Mouse (Mus musculus): ENCODE measurements around the gene Fbxl8. TPM values are rescaled to one million over a fixed set of nuclear protein-coding genes. Genes with fewer than 3 reads are reported as not detected.

Fbxl8 gene
- total and polyA plus RNA-seq, 2 experiments from 2014 or later: 0.85 to 1.4 TPM

DNA sequence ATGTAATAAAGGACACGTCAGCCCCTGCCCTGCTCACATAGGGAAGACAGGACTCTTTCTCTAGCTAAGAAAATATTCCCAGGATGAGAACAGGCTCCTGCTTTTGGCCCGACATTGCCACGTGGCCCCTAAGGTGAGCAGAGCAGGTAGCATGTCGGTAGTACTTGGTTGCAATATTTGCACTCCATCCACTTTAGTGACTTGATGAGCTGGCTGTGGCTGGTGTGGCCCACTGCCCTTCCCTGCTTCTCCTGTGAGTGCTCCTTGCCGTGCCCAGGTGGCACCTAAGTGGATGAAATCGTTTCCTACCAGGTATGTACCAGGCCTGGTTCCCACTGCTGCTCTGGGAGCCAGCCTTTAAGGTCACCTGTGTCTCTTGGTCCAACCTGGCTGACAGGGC lies 12.5 kb upstream of the Fbxl8 start:
- TF ChIP-seq CTCF (IDR thresholded peaks at IDR 0.05; ENCODE audit: low read depth): no peak
- H3K9ac ChIP-seq: no peak overlapping the region
- no peak overlapping the region for H3K4me3 ChIP-seq (ENCODE audit: low read depth, low read length)
- H3K36me3 ChIP-seq (ENCODE audit: insufficient read depth): peaks cover 59% of the 10 kb centered on the region
- H3K27ac ChIP-seq (ENCODE audit: low read depth, low read length): no peak overlapping the region
- no peak for DNase-seq
- no peak overlapping the region for H3K4me2 ChIP-seq (ENCODE audit: low read depth)
- WGBS: 95% methylated on average over 6 of the region's 6 CpGs
- no peak for ATAC-seq
- peaks cover 4% of the 10 kb centered on the region for H3K4me1 ChIP-seq (ENCODE audit: insufficient read depth)
- no peaks in the 10 kb centered on the region for H3K9me3 ChIP-seq (ENCODE audit: low read length)
- no peaks in the 10 kb centered on the region; the same call in 1 of the 2 replicates for H3K27me3 ChIP-seq (ENCODE audit: insufficient read depth, low read length)

DNA sequence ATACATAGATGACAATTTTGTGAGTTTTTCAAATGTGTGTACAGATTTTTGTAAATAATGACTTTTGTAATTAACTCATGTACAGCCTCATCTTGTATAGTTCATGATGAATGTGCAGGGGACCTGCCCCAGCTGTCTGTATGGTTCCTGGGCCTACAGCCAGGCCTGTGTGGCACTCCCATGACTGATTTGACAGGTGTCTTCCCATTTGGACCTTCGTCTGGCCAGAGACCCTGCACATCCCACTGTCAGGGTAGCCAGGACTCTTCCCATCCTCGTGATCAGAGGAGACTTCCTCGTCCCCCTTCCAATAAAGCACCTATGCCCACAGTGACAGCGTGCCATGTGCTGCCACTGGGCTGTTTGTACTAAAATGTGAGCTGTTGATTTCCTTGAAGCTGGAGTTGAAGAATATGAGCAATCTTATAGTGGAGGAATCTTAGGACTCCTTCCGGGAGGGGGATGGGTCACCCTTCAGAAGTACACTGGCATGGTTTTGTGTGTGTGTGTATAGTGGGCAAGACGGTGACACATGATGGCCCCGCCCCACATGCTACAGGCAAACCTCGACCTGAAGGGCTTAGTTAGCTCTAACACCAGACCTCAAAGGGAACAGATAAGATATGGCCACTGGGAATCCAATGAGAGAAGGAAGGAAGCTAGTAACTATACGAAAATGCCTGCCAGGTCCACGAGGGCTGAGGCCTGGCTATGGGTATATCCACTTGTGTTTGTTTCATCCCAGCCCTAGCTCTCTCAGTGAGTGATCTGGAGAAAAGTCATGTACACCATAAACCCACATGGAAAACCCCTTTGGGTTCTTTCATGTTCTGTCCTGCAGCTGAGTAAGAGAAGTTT lies 11.5 kb upstream of the Fbxl8 start:
- H3K4me2 ChIP-seq (ENCODE audit: low read depth): no peak overlapping the region
- no peak for DNase-seq
- H3K27ac ChIP-seq (ENCODE audit: low read depth, low read length): no peak overlapping the region
- peaks cover 52% of the 10 kb centered on the region for H3K36me3 ChIP-seq (ENCODE audit: insufficient read depth)
- no peak overlapping the region for H3K4me3 ChIP-seq (ENCODE audit: low read depth, low read length)
- H3K27me3 ChIP-seq (ENCODE audit: insufficient read depth, low read length): peaks cover 7% of the 10 kb centered on the region
- H3K4me1 ChIP-seq (ENCODE audit: insufficient read depth): peaks cover 4% of the 10 kb centered on the region
- WGBS: 91% methylated on average over 10 of the region's 10 CpGs
- ATAC-seq: no peak
- H3K9me3 ChIP-seq (ENCODE audit: low read length): no peaks in the 10 kb centered on the region
- no peak for TF ChIP-seq CTCF (IDR thresholded peaks at IDR 0.05; ENCODE audit: low read depth)
- H3K9ac ChIP-seq: no peak overlapping the region

DNA sequence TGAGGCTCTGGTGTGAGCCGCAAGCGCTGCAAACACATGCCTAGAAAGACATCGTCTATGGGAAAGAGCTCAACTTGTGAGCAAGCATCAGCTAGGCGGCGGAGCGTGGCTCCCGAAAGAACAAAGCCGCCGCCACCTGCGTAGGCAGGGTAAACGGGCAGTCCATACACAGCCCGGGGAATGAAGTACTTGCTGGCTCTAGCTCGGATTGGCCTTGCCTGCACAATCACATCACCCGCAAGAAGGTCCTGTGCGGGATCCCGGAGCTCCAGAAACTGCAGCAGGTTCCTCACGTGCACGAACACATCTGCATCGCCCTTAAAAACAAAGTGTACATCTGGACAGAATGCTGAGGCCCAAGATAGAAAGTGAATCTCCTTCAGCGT lies 10.7 kb upstream of the Fbxl8 start:
- peak; percentile 28; the same call in 1 of the 2 replicates for ATAC-seq
- TF ChIP-seq CTCF (IDR thresholded peaks at IDR 0.05; ENCODE audit: low read depth): no peak
- peak overlapping the region; percentile 56 for H3K4me3 ChIP-seq (ENCODE audit: low read depth, low read length)
- peaks cover 4% of the 10 kb centered on the region for H3K4me1 ChIP-seq (ENCODE audit: insufficient read depth)
- DNase-seq: peak; percentile 46
- H3K27me3 ChIP-seq (ENCODE audit: insufficient read depth, low read length): peaks cover 15% of the 10 kb centered on the region
- 30% methylated on average over 20 of the region's 20 CpGs for WGBS
- no peak overlapping the region for H3K27ac ChIP-seq (ENCODE audit: low read depth, low read length)
- peak overlapping the region; percentile 92 for H3K4me2 ChIP-seq (ENCODE audit: low read depth)
- H3K9me3 ChIP-seq (ENCODE audit: low read length): no peaks in the 10 kb centered on the region
- no peak overlapping the region; the same call in 1 of the 2 replicates for H3K9ac ChIP-seq
- H3K36me3 ChIP-seq (ENCODE audit: insufficient read depth): peaks cover 44% of the 10 kb centered on the region

GRCm38 (mm10) chr8:105254152-105254965 lies 10.1 kb upstream of the Fbxl8 start:
- H3K27me3 ChIP-seq (ENCODE audit: insufficient read depth, low read length): peaks cover 21% of the 10 kb centered on the region
- 1% methylated on average over 74 of the region's 74 CpGs for WGBS

GRCm38 (mm10) chr8:105254966-105255350 lies 9.5 kb upstream of the Fbxl8 start, which contains the start of gene B3gnt9:
B3gnt9 (minus strand) TSS chr8:105255153.
- H3K36me3 ChIP-seq (ENCODE audit: insufficient read depth): peaks cover 32% of the 10 kb centered on the region
- DNase-seq (no peak), ATAC-seq (0 out of 2 replicates have a peak, but pooled peaks have one; percentile 17)
- peak within 1 kb of the TSS; percentile 73 for H3K9ac ChIP-seq
- H3K4me3 ChIP-seq (ENCODE audit: low read depth, low read length): peak within 1 kb of the TSS; percentile 56
- H3K27me3 ChIP-seq (ENCODE audit: insufficient read depth, low read length): peaks cover 27% of the 10 kb centered on the region
- no peaks in the 10 kb centered on the region for H3K9me3 ChIP-seq (ENCODE audit: low read length)
- no peak within 1 kb of the TSS for H3K27ac ChIP-seq (ENCODE audit: low read depth, low read length)
- 4% methylated on average over 14 of the region's 14 CpGs for WGBS
- H3K4me2 ChIP-seq (ENCODE audit: low read depth): peak within 1 kb of the TSS; percentile 92
- TF ChIP-seq CTCF (IDR thresholded peaks at IDR 0.05; ENCODE audit: low read depth): no peak
- H3K4me1 ChIP-seq (ENCODE audit: insufficient read depth): peaks cover 4% of the 10 kb centered on the region

More at GRCm38 (mm10) chr8:105254152-105254965, 10.1 kb upstream of the Fbxl8 start:
- Histone ChIP-seq H3K27ac (ENCODE audit: low read depth, low read length) (no peak overlapping the region), H3K9ac (peak overlapping the region; percentile 73), H3K4me1 (ENCODE audit: insufficient read depth) (peaks cover 4% of the 10 kb centered on the region), H3K4me2 (ENCODE audit: low read depth) (peak overlapping the region; percentile 92), H3K9me3 (ENCODE audit: low read length) (no peaks in the 10 kb centered on the region), H3K4me3 (ENCODE audit: low read depth, low read length) (peak overlapping the region; percentile 56), H3K36me3 (ENCODE audit: insufficient read depth) (peaks cover 38% of the 10 kb centered on the region)
- ATAC-seq (peak; percentile 92), DNase-seq (peak; percentile 92)
- TF ChIP-seq CTCF (IDR thresholded peaks at IDR 0.05; ENCODE audit: low read depth): peak; percentile 93

GRCm38 (mm10) chr8:105257318-105258114 lies 6.9 kb upstream of the Fbxl8 start:
- no peak overlapping the region for H3K9ac ChIP-seq
- H3K9me3 ChIP-seq (ENCODE audit: low read length): no peaks in the 10 kb centered on the region
- no peak for DNase-seq
- peaks cover 10% of the 10 kb centered on the region; the same call in 1 of the 2 replicates for H3K36me3 ChIP-seq (ENCODE audit: insufficient read depth)
- no peak for TF ChIP-seq CTCF (IDR thresholded peaks at IDR 0.05; ENCODE audit: low read depth)
- no peak for ATAC-seq
- peaks cover 4% of the 10 kb centered on the region for H3K4me1 ChIP-seq (ENCODE audit: insufficient read depth)
- WGBS: 69% methylated on average over 7 of the region's 7 CpGs
- H3K4me2 ChIP-seq (ENCODE audit: low read depth): no peak overlapping the region
- H3K4me3 ChIP-seq (ENCODE audit: low read depth, low read length): no peak overlapping the region
- H3K27me3 ChIP-seq (ENCODE audit: insufficient read depth, low read length): peaks cover 44% of the 10 kb centered on the region
- no peak overlapping the region for H3K27ac ChIP-seq (ENCODE audit: low read depth, low read length)
